Comparison of ENCODE assay signal across 12 mouse cellular contexts in the genomic region with DNA sequence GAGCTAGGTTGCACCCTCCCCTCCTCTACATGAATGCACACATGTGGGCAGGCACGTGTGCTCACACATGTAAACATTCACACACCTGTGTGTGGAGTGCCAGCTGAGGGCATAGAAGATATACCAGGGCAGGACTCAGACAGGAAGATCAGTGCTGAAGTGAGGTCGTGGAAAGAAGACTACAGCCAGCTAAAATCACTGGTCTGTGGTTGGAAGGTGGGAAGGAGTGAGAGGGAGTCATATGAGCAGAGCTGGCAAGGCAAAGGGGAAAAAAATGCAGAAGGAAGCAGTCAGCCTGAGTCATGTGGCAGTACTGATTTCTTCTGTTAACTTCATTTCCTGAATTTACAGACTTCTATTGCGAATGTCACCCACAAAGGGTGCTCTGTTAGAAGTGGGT. TPM values are rescaled to one million over a fixed set of nuclear protein-coding genes. Genes with fewer than 3 reads are reported as not detected.
A peak's percentile ranks its signal among the peaks of the same experiment; 100 is the strongest.
DNase-seq lines count a peak whose midpoint lies in the region; ATAC-seq and TF ChIP-seq lines count a peak whose summit lies in the region.
"Had no signal": no experiment of that assay in that cellular context is flagged by ENCODE, and none has a peak within 500 bp of the region (broad histone marks: within the 10 kb centered on the region; RNA-seq: fewer than 3 reads in every experiment).

No protein-coding gene starts in this region.

- no peak for ATAC-seq in kidney, embryonic 15.5 days (replicated peaks; ENCODE audit: low FRiP score)
- ATAC-seq in granulocyte monocyte progenitor cell, adult 5-6 weeks (replicated peaks; ENCODE audit: poor library complexity, severe bottlenecking), result peak; percentile 90
- ATAC-seq in monocyte, adult 5-6 weeks (replicated peaks; ENCODE audit: insufficient number of reproducible peaks, low FRiP score, low TSS enrichment, poor library complexity, severe bottlenecking), result peak; percentile 77
- no peak for ATAC-seq in midbrain, embryonic 15.5 days (replicated peaks)
- ATAC-seq: midbrain, embryonic 16.5 days had no signal

- H3K4me3 ChIP-seq in kidney, embryonic 15.5 days (replicated peaks), result no peak overlapping the region
- no peak overlapping the region for H3K4me3 ChIP-seq in MEL (ENCODE audit: control insufficient read depth in 1 of 2, insufficient read depth in 1 of 2, low read depth in 2 of 2, low read length in 2 of 2)
- no peak overlapping the region for H3K4me3 ChIP-seq in midbrain, embryonic 15.5 days
- H3K4me3 ChIP-seq: limb, embryonic 13.5 days had no signal

- TF ChIP-seq EP300 in MEL (IDR thresholded peaks at IDR 0.05; ENCODE audit: low read depth in 1 of 2, low read length in 2 of 2), result 0 out of 4 replicates have a peak, but pooled peaks have one; percentile 17 to 20

- TF ChIP-seq RAD21 in MEL (IDR thresholded peaks at IDR 0.05; ENCODE audit: low read depth, low read length), result no peak

- no peak for TF ChIP-seq POLR2A in MEL (IDR thresholded peaks at IDR 0.05; ENCODE audit: control insufficient read depth in 1 of 2, insufficient read depth in 1 of 2, low read depth in 1 of 2, low read length in 2 of 2, poor library complexity in 1 of 2)

- no peak overlapping the region for H3K4me2 ChIP-seq in kidney, embryonic 15.5 days
- no peak overlapping the region for H3K4me2 ChIP-seq in midbrain, embryonic 15.5 days
- H3K4me2 ChIP-seq: limb, embryonic 13.5 days had no signal

- H3K4me1 ChIP-seq in kidney, embryonic 15.5 days, result peaks cover 4% of the 10 kb centered on the region; the same call in 1 of the 2 replicates
- peaks cover 3 to 7% of the 10 kb centered on the region in 2 experiments; a peak in 2 of 4 replicates for H3K4me1 ChIP-seq in MEL (ENCODE audit: control insufficient read depth in 1 of 2, insufficient read depth in 2 of 2, low read length in 2 of 2)
- H3K4me1 ChIP-seq in midbrain, embryonic 15.5 days, result no peaks in the 10 kb centered on the region
- H3K4me1 ChIP-seq: limb, embryonic 13.5 days had no signal

- DNase-seq in kidney, adult 18-20 months, result no peak
- DNase-seq in MEL (ENCODE audit: low read depth, low spot score), result peak; percentile 61
- no peak for DNase-seq in spleen, adult 12 weeks (ENCODE audit: low spot score)
- DNase-seq in thymus, postnatal 10 days (ENCODE audit: low spot score in 2 of 2), result no peak
- DNase-seq: cerebellum, adult 11 months; gastrocnemius, postnatal 14 days had no signal

- no peaks in the 10 kb centered on the region for H3K36me3 ChIP-seq in kidney, embryonic 15.5 days
- peaks cover 0 to 5% of the 10 kb centered on the region in 2 experiments; a peak in 2 of 4 replicates for H3K36me3 ChIP-seq in MEL (ENCODE audit: control insufficient read depth in 1 of 2, insufficient read depth in 2 of 2, low read length in 2 of 2)
- no peaks in the 10 kb centered on the region for H3K36me3 ChIP-seq in midbrain, embryonic 15.5 days (replicated peaks)
- H3K36me3 ChIP-seq: limb, embryonic 13.5 days had no signal

- 56% methylated on average over 3 of the region's 3 CpGs for WGBS in kidney, embryonic 15.5 days
- whole genome bisulfite sequencing in midbrain, embryonic 15.5 days, result 75% methylated on average over 3 of the region's 3 CpGs

- H3K27me3 ChIP-seq in kidney, embryonic 15.5 days, result no peaks in the 10 kb centered on the region
- no peaks in the 10 kb centered on the region; a peak in 1 of 4 replicates for H3K27me3 ChIP-seq in MEL (ENCODE audit: control insufficient read depth in 1 of 2, insufficient read depth in 2 of 2, low read length in 2 of 2)
- no peaks in the 10 kb centered on the region for H3K27me3 ChIP-seq in midbrain, embryonic 15.5 days (replicated peaks)
- H3K27me3 ChIP-seq: limb, embryonic 13.5 days had no signal

- TF ChIP-seq CTCF in MEL (IDR thresholded peaks at IDR 0.05 in 2 of 3, conservative IDR thresholded peaks at IDR 0.05 in 1 of 3; ENCODE audit: control insufficient read depth in 1 of 3, insufficient read depth in 1 of 3, low read depth in 2 of 3, low read length in 3 of 3, poor library complexity in 1 of 3, severe bottlenecking in 1 of 3), result no peak

- no peaks in the 10 kb centered on the region for H3K79me2 ChIP-seq in MEL (ENCODE audit: control insufficient read depth, insufficient read depth, low read length, poor library complexity)

- no peaks in the 10 kb centered on the region for H3K9me3 ChIP-seq in kidney, embryonic 15.5 days (replicated peaks)
- no peaks in the 10 kb centered on the region for H3K9me3 ChIP-seq in MEL (replicated peaks; ENCODE audit: insufficient read depth, low read length)
- H3K9me3 ChIP-seq in midbrain, embryonic 15.5 days, result no peaks in the 10 kb centered on the region
- H3K9me3 ChIP-seq: limb, embryonic 13.5 days had no signal

- H3K9ac ChIP-seq in kidney, embryonic 15.5 days, result no peak overlapping the region
- H3K9ac ChIP-seq in MEL (ENCODE audit: control insufficient read depth, low read depth, low read length, poor library complexity, severe bottlenecking), result no peak overlapping the region
- no peak overlapping the region for H3K9ac ChIP-seq in midbrain, embryonic 15.5 days
- H3K9ac ChIP-seq: limb, embryonic 13.5 days had no signal

- peak overlapping the region; percentile 78 for H3K27ac ChIP-seq in kidney, embryonic 15.5 days
- H3K27ac ChIP-seq in MEL (ENCODE audit: control insufficient read depth, low read depth, low read length), result no peak overlapping the region
- no peak overlapping the region for H3K27ac ChIP-seq in midbrain, embryonic 15.5 days
- H3K27ac ChIP-seq: limb, embryonic 13.5 days had no signal

TF ChIP-seq in MEL, 35 proteins besides CTCF, POLR2A, EP300 and RAD21 (continues in another document):
- TF ChIP-seq ETS1 (IDR thresholded peaks at IDR 0.05; ENCODE audit: low read depth, low read length) (no peak), USF1 (IDR thresholded peaks at IDR 0.05; ENCODE audit: low read depth, low read length) (peak; percentile 72), E2F4 (IDR thresholded peaks at IDR 0.05; ENCODE audit: borderline replicate concordance, low read depth, low read length) (no peak), NRF1 (IDR thresholded peaks at IDR 0.05; ENCODE audit: insufficient read depth, low read depth, low read length, poor library complexity, severe bottlenecking) (no peak), RCOR1 (IDR thresholded peaks at IDR 0.05; ENCODE audit: low read depth, low read length) (peak; percentile 96), MXI1 (IDR thresholded peaks at IDR 0.05; ENCODE audit: low read depth, low read length) (no peak)

RNA-seq across cellular contexts. Expression of gene Akr1a1, which starts 16.7 kb away (rescaled TPM):
- 721 and 765 TPM in 2 replicates for polyA plus RNA-seq in kidney, embryonic 15.5 days (2015; fragmentation: Nextera tagmentation; extraction: Ambion mirVana)
- total RNA-seq in MEL (2012; rRNA removed), result 258 and 281 TPM in 2 replicates
- 100 to 1,000 TPM in 1 of 2 experiments, not detected in 1; 358 TPM for polyA plus RNA-seq in MEL (2012; ENCODE audit: insufficient read depth in 1 of 2, insufficient read length in 2 of 2, low read depth in 1 of 2, low replicate concordance in 2 of 2, missing spikeins in 1 of 2)
- 398 and 454 TPM in 2 replicates for total RNA-seq in granulocyte monocyte progenitor cell, adult 5-6 weeks (2014; fragmentation: Nextera tagmentation)
- 580 and 694 TPM in 2 replicates for total RNA-seq in granulocyte monocyte progenitor cell, adult 5-6 weeks (2017)
- 380 to 470 TPM (median 418 TPM) in 3 replicates for total RNA-seq in monocyte, adult 5-6 weeks (2017)
- 675 and 714 TPM in 2 replicates for polyA plus RNA-seq in midbrain, embryonic 15.5 days (2015; fragmentation: Nextera tagmentation; extraction: Ambion mirVana)

RNA-seq across cellular contexts. Expression of gene Prdx1, which starts 17.2 kb away (rescaled TPM):
- polyA plus RNA-seq in kidney, embryonic 15.5 days (2015; fragmentation: Nextera tagmentation; extraction: Ambion mirVana), result 1,497 and 1,602 TPM in 2 replicates
- total RNA-seq in MEL (2012; rRNA removed), result 223 and 307 TPM in 2 replicates
- polyA plus RNA-seq in MEL (2012; ENCODE audit: insufficient read depth in 1 of 2, insufficient read length in 2 of 2, low read depth in 1 of 2, low replicate concordance in 2 of 2, missing spikeins in 1 of 2), result 100 to 1,000 TPM in 1 of 2 experiments, not detected in 1; 416 TPM
- 255 and 303 TPM in 2 replicates for total RNA-seq in granulocyte monocyte progenitor cell, adult 5-6 weeks (2014; fragmentation: Nextera tagmentation)
- total RNA-seq in granulocyte monocyte progenitor cell, adult 5-6 weeks (2017), result 264 and 283 TPM in 2 replicates
- 173 to 407 TPM (median 323 TPM) in 3 replicates for total RNA-seq in monocyte, adult 5-6 weeks (2017)
- 370 and 378 TPM in 2 replicates for polyA plus RNA-seq in midbrain, embryonic 15.5 days (2015; fragmentation: Nextera tagmentation; extraction: Ambion mirVana)

RNA-seq across cellular contexts. Expression of gene Mmachc, which starts 40.1 kb away (rescaled TPM):
- 27.2 and 27.9 TPM in 2 replicates for polyA plus RNA-seq in kidney, embryonic 15.5 days (2015; fragmentation: Nextera tagmentation; extraction: Ambion mirVana)
- 12.2 and 15.1 TPM in 2 replicates for total RNA-seq in MEL (2012; rRNA removed)
- polyA plus RNA-seq in MEL (2012; ENCODE audit: insufficient read depth in 1 of 2, insufficient read length in 2 of 2, low read depth in 1 of 2, low replicate concordance in 2 of 2, missing spikeins in 1 of 2), result 10 to 100 TPM in 1 of 2 experiments, not detected in 1; 22.8 TPM
- 31.0 and 32.4 TPM in 2 replicates for total RNA-seq in granulocyte monocyte progenitor cell, adult 5-6 weeks (2014; fragmentation: Nextera tagmentation)
- 19.2 and 27.0 TPM in 2 replicates for total RNA-seq in granulocyte monocyte progenitor cell, adult 5-6 weeks (2017)
- 1.6 to 3.3 TPM (median 2.4 TPM) in 3 replicates for total RNA-seq in monocyte, adult 5-6 weeks (2017)
- 22.2 and 22.6 TPM in 2 replicates for polyA plus RNA-seq in midbrain, embryonic 15.5 days (2015; fragmentation: Nextera tagmentation; extraction: Ambion mirVana)

RNA-seq across cellular contexts. Expression of gene Ccdc163, which starts 40.2 kb away (rescaled TPM):
- 30.3 and 31.7 TPM in 2 replicates for polyA plus RNA-seq in kidney, embryonic 15.5 days (2015; fragmentation: Nextera tagmentation; extraction: Ambion mirVana)
- 12.3 and 14.2 TPM in 2 replicates for total RNA-seq in MEL (2012; rRNA removed)
- 10 to 100 TPM in 1 of 2 experiments, not detected in 1; 26.0 TPM for polyA plus RNA-seq in MEL (2012; ENCODE audit: insufficient read depth in 1 of 2, insufficient read length in 2 of 2, low read depth in 1 of 2, low replicate concordance in 2 of 2, missing spikeins in 1 of 2)
- total RNA-seq in granulocyte monocyte progenitor cell, adult 5-6 weeks (2014; fragmentation: Nextera tagmentation), result 47.8 and 66.8 TPM in 2 replicates
- 13.6 and 18.8 TPM in 2 replicates for total RNA-seq in granulocyte monocyte progenitor cell, adult 5-6 weeks (2017)
- total RNA-seq in monocyte, adult 5-6 weeks (2017), result 4.7 to 14.7 TPM (median 10.7 TPM) in 3 replicates
- polyA plus RNA-seq in midbrain, embryonic 15.5 days (2015; fragmentation: Nextera tagmentation; extraction: Ambion mirVana), result 11.3 and 11.5 TPM in 2 replicates

RNA-seq across cellular contexts. Expression of gene Nasp, which starts 40.4 kb away (rescaled TPM):
- 175 and 180 TPM in 2 replicates for polyA plus RNA-seq in kidney, embryonic 15.5 days (2015; fragmentation: Nextera tagmentation; extraction: Ambion mirVana)
- 133 and 159 TPM in 2 replicates for total RNA-seq in MEL (2012; rRNA removed)
- 100 to 1,000 TPM in 1 of 2 experiments, not detected in 1; 174 TPM for polyA plus RNA-seq in MEL (2012; ENCODE audit: insufficient read depth in 1 of 2, insufficient read length in 2 of 2, low read depth in 1 of 2, low replicate concordance in 2 of 2, missing spikeins in 1 of 2)
- total RNA-seq in granulocyte monocyte progenitor cell, adult 5-6 weeks (2014; fragmentation: Nextera tagmentation), result 190 and 192 TPM in 2 replicates
- total RNA-seq in granulocyte monocyte progenitor cell, adult 5-6 weeks (2017), result 397 and 446 TPM in 2 replicates
- total RNA-seq in monocyte, adult 5-6 weeks (2017), result 146 to 159 TPM (median 150 TPM) in 3 replicates
- 89.8 and 95.2 TPM in 2 replicates for polyA plus RNA-seq in midbrain, embryonic 15.5 days (2015; fragmentation: Nextera tagmentation; extraction: Ambion mirVana)

Comparison
In these comparisons a context has a peak if more than half of its experiments do, and no peak if none do; other contexts are left out.
1. ATAC-seq: peak in granulocyte monocyte progenitor cell, adult 5-6 weeks (single experiment) and monocyte, adult 5-6 weeks (single experiment); none in kidney, embryonic 15.5 days (single experiment) and midbrain, embryonic 15.5 days (single experiment).